Mouse (Mus musculus): ENCODE measurements around the gene Cd247. TPM values are rescaled to one million over a fixed set of nuclear protein-coding genes. Genes with fewer than 3 reads are reported as not detected.

Cd247 gene
- polyA plus RNA-seq, 2 experiments = 0.07 to 0.47 TPM

- no peaks in the 10 kb centered on the region for H3K36me3 ChIP-seq (replicated peaks; ENCODE audit: control insufficient read depth, insufficient read depth, low read depth)
- peak overlapping the region; percentile 55 to 60 for H3K4me3 ChIP-seq (ENCODE audit: insufficient read depth in 1 of 2, low read depth in 2 of 2, low read length in 2 of 2)
- peaks cover 0 to 7% of the 10 kb centered on the region in 2 experiments; a peak in 2 of 4 replicates for H3K4me1 ChIP-seq (replicated peaks; ENCODE audit: control insufficient read depth in 2 of 2, insufficient read depth in 2 of 2, low read length in 1 of 2)
- H3K9ac ChIP-seq (replicated peaks) = peak overlapping the region; percentile 61
- no peaks in the 10 kb centered on the region for H3K9me3 ChIP-seq (ENCODE audit: control insufficient read depth, low read length)
- DNase-seq (ENCODE audit: low read depth in 3 of 3, low spot score in 3 of 3) (no peak), ATAC-seq (ENCODE audit: insufficient read depth) (peak; percentile 56)
- no peaks in the 10 kb centered on the region for H3K27me3 ChIP-seq (ENCODE audit: control insufficient read depth, insufficient read depth, low read length)
- H3K4me2 ChIP-seq (ENCODE audit: low read depth) = peak overlapping the region; percentile 86
- no peak overlapping the region for H3K27ac ChIP-seq
- peak; percentile 96 for TF ChIP-seq CTCF (IDR thresholded peaks at IDR 0.05; ENCODE audit: low read depth)
- TF ChIP-seq EP300 (IDR thresholded peaks at IDR 0.05; ENCODE audit: low read depth) = no peak
- WGBS (ENCODE audit: insufficient replicate concordance) = 5% methylated on average over 20 of the region's 20 CpGs
Observed at GRCm38 (mm10) chr1:165780586-165781111, 7.8 kb upstream of the Cd247 start.

GRCm38 (mm10) chr1:165781426-165781825 is 7.1 kb upstream of the Cd247 start:
- ATAC-seq (ENCODE audit: insufficient read depth) = no peak
- TF ChIP-seq EP300 (IDR thresholded peaks at IDR 0.05; ENCODE audit: low read depth) (no peak), CTCF (IDR thresholded peaks at IDR 0.05; ENCODE audit: low read depth) (no peak)
- H3K4me1 ChIP-seq (replicated peaks; ENCODE audit: control insufficient read depth in 2 of 2, insufficient read depth in 2 of 2, low read length in 1 of 2) = peaks cover 0 to 5% of the 10 kb centered on the region in 2 experiments; a peak in 2 of 4 replicates
- H3K36me3 ChIP-seq (replicated peaks; ENCODE audit: control insufficient read depth, insufficient read depth, low read depth) = no peaks in the 10 kb centered on the region
- H3K4me3 ChIP-seq (ENCODE audit: insufficient read depth in 1 of 2, low read depth in 2 of 2, low read length in 2 of 2) = no peak overlapping the region
- no peaks in the 10 kb centered on the region for H3K9me3 ChIP-seq (ENCODE audit: control insufficient read depth, low read length)
- no peak overlapping the region for H3K4me2 ChIP-seq (ENCODE audit: low read depth)
- H3K9ac ChIP-seq (replicated peaks) = no peak overlapping the region
- WGBS (ENCODE audit: insufficient replicate concordance) = 44% methylated on average over 9 of the region's 9 CpGs
- DNase-seq (ENCODE audit: low read depth in 3 of 3, low spot score in 3 of 3) = no peak
- no peak overlapping the region for H3K27ac ChIP-seq
- no peaks in the 10 kb centered on the region for H3K27me3 ChIP-seq (ENCODE audit: control insufficient read depth, insufficient read depth, low read length)

- no peaks in the 10 kb centered on the region for H3K36me3 ChIP-seq (replicated peaks; ENCODE audit: control insufficient read depth, insufficient read depth, low read depth)
- no peaks in the 10 kb centered on the region for H3K9me3 ChIP-seq (ENCODE audit: control insufficient read depth, low read length)
- TF ChIP-seq CTCF (IDR thresholded peaks at IDR 0.05; ENCODE audit: low read depth) = no peak
- TF ChIP-seq EP300 (IDR thresholded peaks at IDR 0.05; ENCODE audit: low read depth) = no peak
- ATAC-seq (ENCODE audit: insufficient read depth) (no peak), DNase-seq (ENCODE audit: low read depth in 3 of 3, low spot score in 3 of 3) (no peak)
- no peak overlapping the region for H3K9ac ChIP-seq (replicated peaks)
- 69% methylated on average over 12 of the region's 12 CpGs for WGBS (ENCODE audit: insufficient replicate concordance)
- no peaks in the 10 kb centered on the region for H3K27me3 ChIP-seq (ENCODE audit: control insufficient read depth, insufficient read depth, low read length)
- H3K4me1 ChIP-seq (replicated peaks; ENCODE audit: control insufficient read depth in 2 of 2, insufficient read depth in 2 of 2, low read length in 1 of 2) = peaks cover 0 to 5% of the 10 kb centered on the region in 2 experiments; a peak in 2 of 4 replicates
- H3K4me3 ChIP-seq (ENCODE audit: insufficient read depth in 1 of 2, low read depth in 2 of 2, low read length in 2 of 2) = no peak overlapping the region
- no peak overlapping the region for H3K27ac ChIP-seq
- H3K4me2 ChIP-seq (ENCODE audit: low read depth) = no peak overlapping the region
Observed at GRCm38 (mm10) chr1:165781911-165782310, 6.6 kb upstream of the Cd247 start.

- H3K4me3 ChIP-seq (ENCODE audit: insufficient read depth in 1 of 2, low read depth in 2 of 2, low read length in 2 of 2) = no peak overlapping the region
- no peak for DNase-seq (ENCODE audit: low read depth in 3 of 3, low spot score in 3 of 3)
- H3K9ac ChIP-seq (replicated peaks) = no peak overlapping the region
- TF ChIP-seq EP300 (IDR thresholded peaks at IDR 0.05; ENCODE audit: low read depth) (no peak), CTCF (IDR thresholded peaks at IDR 0.05; ENCODE audit: low read depth) (no peak)
- ATAC-seq (ENCODE audit: insufficient read depth) = no peak
- H3K4me2 ChIP-seq (ENCODE audit: low read depth) = no peak overlapping the region
- no peaks in the 10 kb centered on the region for H3K9me3 ChIP-seq (ENCODE audit: control insufficient read depth, low read length)
- H3K27ac ChIP-seq = no peak overlapping the region
- WGBS (ENCODE audit: insufficient replicate concordance) = 66% methylated on average over 11 of the region's 11 CpGs
- H3K27me3 ChIP-seq (ENCODE audit: control insufficient read depth, insufficient read depth, low read length) = no peaks in the 10 kb centered on the region
- no peaks in the 10 kb centered on the region for H3K36me3 ChIP-seq (replicated peaks; ENCODE audit: control insufficient read depth, insufficient read depth, low read depth)
- no peaks in the 10 kb centered on the region for H3K4me1 ChIP-seq (replicated peaks; ENCODE audit: control insufficient read depth in 2 of 2, insufficient read depth in 2 of 2, low read length in 1 of 2)
Observed at GRCm38 (mm10) chr1:165786296-165786695, 2.2 kb upstream of the Cd247 start.

GRCm38 (mm10) chr1:165789066-165789660 is 682 bp downstream of the Cd247 start:
- Histone ChIP-seq H3K4me2 (ENCODE audit: low read depth) (no peak overlapping the region), H3K4me3 (ENCODE audit: insufficient read depth in 1 of 2, low read depth in 2 of 2, low read length in 2 of 2) (no peak overlapping the region), H3K27ac (no peak overlapping the region), H3K9ac (replicated peaks) (no peak overlapping the region), H3K36me3 (replicated peaks; ENCODE audit: control insufficient read depth, insufficient read depth, low read depth) (no peaks in the 10 kb centered on the region), H3K9me3 (ENCODE audit: control insufficient read depth, low read length) (no peaks in the 10 kb centered on the region), H3K27me3 (ENCODE audit: control insufficient read depth, insufficient read depth, low read length) (no peaks in the 10 kb centered on the region), H3K4me1 (replicated peaks; ENCODE audit: control insufficient read depth in 2 of 2, insufficient read depth in 2 of 2, low read length in 1 of 2) (no peaks in the 10 kb centered on the region)
- no peak; the same call in 1 of the 2 replicates for ATAC-seq (ENCODE audit: insufficient read depth)
- WGBS (ENCODE audit: insufficient replicate concordance) = 75% methylated on average over 17 of the region's 17 CpGs
- no peak for TF ChIP-seq CTCF (IDR thresholded peaks at IDR 0.05; ENCODE audit: low read depth)
- DNase-seq (ENCODE audit: low read depth in 3 of 3, low spot score in 3 of 3) = no peak

All from liver, embryonic 14.5 days (tissue).